Mouse (Mus musculus) midbrain, postnatal 0 days (tissue): ENCODE measurements around the gene Rabep2. TPM values are rescaled to one million over a fixed set of nuclear protein-coding genes. Genes with fewer than 3 reads are reported as not detected.
A peak's percentile ranks its signal among the peaks of the same experiment; 100 is the strongest.

Experiments used
- ATAC-seq: fragments of 200-750 bp; cut with Nextera tagmentation; 2 replicates; pipeline ENCODE4 v1.8.0; 2017; ENCODE audit warnings: moderate number of reproducible peaks, mild to moderate bottlenecking, moderate TSS enrichment, moderate library complexity; ENCODE audit not compliant: low FRiP score
- DNase-seq: peaks from one replicate; pipeline ENCODE4 v3.0.0-alpha.2; 2015; ENCODE audit warnings: low spot score
- H3K27ac ChIP-seq: fragments of 300-500 bp; sonication (generic); 2 replicates; pipeline ENCODE4 v1.5.1; 2014; ENCODE audit warnings: low read depth, mild to moderate bottlenecking, low read length, mixed read lengths
- H3K27me3 ChIP-seq: fragments of 300-500 bp; sonication (generic); 2 replicates; pipeline ENCODE4 v1.6.1; 2014; ENCODE audit warnings: low read length, control low read depth, mixed read lengths; ENCODE audit not compliant: insufficient read depth
- H3K36me3 ChIP-seq: fragments of 300-500 bp; sonication (generic); 2 replicates; pipeline ENCODE4 v1.6.1; 2014; ENCODE audit warnings: low read length, control low read depth, mixed read lengths; ENCODE audit not compliant: insufficient read depth
- H3K4me1 ChIP-seq: fragments of 300-500 bp; sonication (generic); 2 replicates; pipeline ENCODE4 v1.6.1; 2014; ENCODE audit warnings: mild to moderate bottlenecking, control low read depth, antibody characterized with exemption, low read length, mixed read lengths; ENCODE audit not compliant: insufficient read depth
- H3K4me2 ChIP-seq: fragments of 300-500 bp; sonication (generic); 2 replicates; pipeline ENCODE4 v1.6.1; 2014; ENCODE audit warnings: low read depth, mild to moderate bottlenecking, low read length, mixed read lengths; ENCODE audit not compliant: poor library complexity, severe bottlenecking
- H3K4me3 ChIP-seq: fragments of 300-500 bp; sonication (generic); 2 replicates; pipeline ENCODE4 v1.5.1; 2014; ENCODE audit warnings: low read depth, mild to moderate bottlenecking, low read length, moderate library complexity
- H3K9ac ChIP-seq: fragments of 300-500 bp; sonication (generic); replicated peaks from 2 replicates; pipeline ENCODE4 v1.6.1; 2014; ENCODE audit warnings: mild to moderate bottlenecking, low read length, moderate library complexity, mixed read lengths; ENCODE audit not compliant: poor library complexity, severe bottlenecking
- H3K9me3 ChIP-seq: fragments of 300-500 bp; sonication (generic); 2 replicates; pipeline ENCODE4 v1.6.1; 2016; ENCODE audit warnings: low read length, control low read depth
- CTCF ChIP-seq: IDR thresholded peaks from 2 replicates; pipeline ENCODE4 v1.5.1; 2016; ENCODE audit warnings: antibody characterized with exemption, mild to moderate bottlenecking
- WGBS: fragments of 180-500 bp; shearing (Covaris S2); extraction: QIAGEN DNeasy Blood & Tissue Kit; methylation state at CpG from one replicate; pipeline ENCODE4 v1.1.7; 2014; 5-methylcytosine and 5-hydroxymethylcytosine counted together
- polyA plus RNA-seq: library from polyadenylated mRNA; unstranded; fragments of >200 nt; fragmentation: Nextera tagmentation; extraction: Ambion mirVana; gene quantifications from 2 replicates; pipeline ENCODE4 v1.2.1, GENCODE M21; 2015
- total RNA-seq: library from RNA; depleted of rRNA; stranded (reverse); fragments of >200 nt; gene quantifications from 2 replicates; pipeline ENCODE4 v1.2.3, GENCODE M21; 2014

Gene Rabep2
- total and polyA plus RNA-seq, 2 experiments from 2014 or later = 18.5 to 21.0 TPM

GRCm38 (mm10) chr7:126424161-126424560, 4.4 kb upstream of the Rabep2 start:
- ATAC-seq (no peak), DNase-seq (no peak)
- Histone ChIP-seq H3K27ac (no peak overlapping the region), H3K9ac (no peak overlapping the region), H3K27me3 (no peaks in the 10 kb centered on the region), H3K4me2 (no peak overlapping the region), H3K36me3 (no peaks in the 10 kb centered on the region), H3K4me3 (no peak overlapping the region), H3K4me1 (no peaks in the 10 kb centered on the region), H3K9me3 (no peaks in the 10 kb centered on the region)
- WGBS = 87% methylated on average over 6 of the region's 6 CpGs
- no peak for TF ChIP-seq CTCF

GRCm38 (mm10) chr7:126427323-126427860, 1.2 kb upstream of the Rabep2 start:
- Histone ChIP-seq H3K27ac (no peak overlapping the region), H3K4me3 (no peak overlapping the region), H3K4me2 (no peak overlapping the region), H3K9me3 (no peaks in the 10 kb centered on the region), H3K4me1 (peaks cover 3% of the 10 kb centered on the region; the same call in 1 of the 2 replicates), H3K36me3 (no peaks in the 10 kb centered on the region), H3K9ac (no peak overlapping the region), H3K27me3 (no peaks in the 10 kb centered on the region)
- WGBS = 67% methylated on average over 12 of the region's 13 CpGs
- DNase-seq (no peak), ATAC-seq (no peak)
- TF ChIP-seq CTCF = no peak

GRCm38 (mm10) chr7:126428154-126428553, 405 bp upstream of the Rabep2 start:
- Histone ChIP-seq H3K4me3 (peak overlapping the region; percentile 65), H3K27me3 (no peaks in the 10 kb centered on the region), H3K9ac (peak overlapping the region; percentile 77), H3K27ac (peak overlapping the region; percentile 93), H3K4me2 (peak overlapping the region; percentile 86), H3K36me3 (no peaks in the 10 kb centered on the region), H3K4me1 (peaks cover 3% of the 10 kb centered on the region; the same call in 1 of the 2 replicates), H3K9me3 (no peaks in the 10 kb centered on the region)
- TF ChIP-seq CTCF = no peak
- ATAC-seq (peak; percentile 2; the same call in 1 of the 2 replicates), DNase-seq (no peak)
- 15% methylated on average over 4 of the region's 4 CpGs for WGBS

- peak overlapping the region; percentile 65 for H3K4me3 ChIP-seq
- ATAC-seq (peak; percentile 9; the same call in 1 of the 2 replicates), DNase-seq (no peak)
- no peaks in the 10 kb centered on the region for H3K9me3 ChIP-seq
- no peaks in the 10 kb centered on the region for H3K27me3 ChIP-seq
- WGBS = 25% methylated on average over 15 of the region's 15 CpGs
- no peaks in the 10 kb centered on the region for H3K36me3 ChIP-seq
- peak overlapping the region; percentile 77 for H3K9ac ChIP-seq
- peak overlapping the region; percentile 86 for H3K4me2 ChIP-seq
- H3K27ac ChIP-seq = 0 out of 2 replicates have a peak overlapping the region, but pooled peaks have one; percentile 18
- no peak for TF ChIP-seq CTCF
- peaks cover 3% of the 10 kb centered on the region; the same call in 1 of the 2 replicates for H3K4me1 ChIP-seq
These were observed 942 bp downstream of the Rabep2 start for GRCm38 (mm10) chr7:126429503-126429898.

GRCm38 (mm10) chr7:126430167-126430566, 1.6 kb downstream of the Rabep2 start:
- no peak for DNase-seq
- no peak overlapping the region for H3K9ac ChIP-seq

GRCm38 (mm10) chr7:126434726-126435125, 6.2 kb downstream of the Rabep2 start:
- WGBS = 90% methylated on average over 7 of the region's 7 CpGs
- ATAC-seq (no peak), DNase-seq (no peak)
- H3K4me1 ChIP-seq = peaks cover under 1% of the 10 kb centered on the region; the same call in 1 of the 2 replicates
- H3K4me3 ChIP-seq = no peak overlapping the region
- no peak overlapping the region for H3K27ac ChIP-seq
- TF ChIP-seq CTCF = no peak
- H3K9ac ChIP-seq = no peak overlapping the region
- no peaks in the 10 kb centered on the region for H3K27me3 ChIP-seq
- no peaks in the 10 kb centered on the region for H3K9me3 ChIP-seq
- no peak overlapping the region for H3K4me2 ChIP-seq
- peaks cover 11% of the 10 kb centered on the region for H3K36me3 ChIP-seq

More at GRCm38 (mm10) chr7:126430167-126430566, 1.6 kb downstream of the Rabep2 start:
- Histone ChIP-seq H3K4me3 (no peak overlapping the region), H3K4me2 (no peak overlapping the region), H3K9me3 (no peaks in the 10 kb centered on the region), H3K36me3 (no peaks in the 10 kb centered on the region), H3K4me1 (peaks cover 3% of the 10 kb centered on the region; the same call in 1 of the 2 replicates), H3K27ac (no peak overlapping the region), H3K27me3 (no peaks in the 10 kb centered on the region)
- no peak for ATAC-seq
- no peak for TF ChIP-seq CTCF
